Mouse (Mus musculus) limb, embryonic 14.5 days (tissue): ENCODE results near the gene Armh1. TPM values are rescaled to one million over a fixed set of nuclear protein-coding genes. Genes with fewer than 3 reads are reported as not detected.
"Not testable (repeated sequence)": the region's sequence is repeated elsewhere in the genome, so short reads cannot be mapped to it uniquely, and the experiment has no call there.

Source experiments
- ATAC-seq: fragments of 200-750 bp; cut with Nextera tagmentation; 2 replicates; pipeline ENCODE4 v1.8.0; 2017; ENCODE audit warnings: low read depth, moderate number of reproducible peaks, moderate TSS enrichment; ENCODE audit not compliant: low FRiP score
- DNase-seq: peaks from one replicate; pipeline ENCODE4 v3.0.0-alpha.2; 2015; ENCODE audit warnings: low spot score
- H3K27ac ChIP-seq: fragments of 300-500 bp; sonication (generic); replicated peaks from 2 replicates; pipeline ENCODE4 v1.5.1; 2014; ENCODE audit warnings: low read depth, mild to moderate bottlenecking, low read length, moderate library complexity, mixed read lengths
- H3K27me3 ChIP-seq: fragments of 300-500 bp; sonication (generic); 2 replicates; pipeline ENCODE4 v1.6.1; 2014; ENCODE audit warnings: low read length, mixed read lengths; ENCODE audit not compliant: control insufficient read depth, insufficient read depth
- H3K36me3 ChIP-seq: fragments of 300-500 bp; sonication (generic); 2 replicates; pipeline ENCODE4 v1.6.1; 2014; ENCODE audit warnings: mild to moderate bottlenecking, low read length, moderate library complexity, mixed read lengths; ENCODE audit not compliant: control insufficient read depth, insufficient read depth
- H3K4me1 ChIP-seq: fragments of 300-500 bp; sonication (generic); 2 replicates; pipeline ENCODE4 v1.6.1; 2014; ENCODE audit warnings: antibody characterized with exemption, low read length, mixed read lengths; ENCODE audit not compliant: control insufficient read depth, insufficient read depth
- H3K4me2 ChIP-seq: fragments of 300-500 bp; sonication (generic); replicated peaks from 2 replicates; pipeline ENCODE4 v1.6.1; 2014; ENCODE audit warnings: low read depth, mild to moderate bottlenecking, low read length, moderate library complexity; ENCODE audit not compliant: severe bottlenecking
- H3K4me3 ChIP-seq: fragments of 300-500 bp; sonication (generic); replicated peaks from 2 replicates; pipeline ENCODE4 v1.5.1; 2014; ENCODE audit warnings: low read length
- H3K9ac ChIP-seq: fragments of 300-500 bp; sonication (generic); 2 replicates; pipeline ENCODE4 v1.6.1; 2014; ENCODE audit warnings: mild to moderate bottlenecking, low read depth, low read length, moderate library complexity; ENCODE audit not compliant: severe bottlenecking
- H3K9me3 ChIP-seq: fragments of 300-500 bp; sonication (generic); 2 replicates; pipeline ENCODE4 v1.6.1; 2016; ENCODE audit warnings: low read length; ENCODE audit not compliant: control insufficient read depth
- POLR2A ChIP-seq: fragments of 200-500 bp; IDR thresholded peaks from 2 replicates; pipeline ENCODE4 v1.8.0; 2012; ENCODE audit warnings: inconsistent platforms, mild to moderate bottlenecking, moderate library complexity, borderline replicate concordance; ENCODE audit not compliant: insufficient read depth, insufficient read length; ENCODE audit errors: extremely low read depth
- WGBS: fragments of 180-500 bp; shearing (Covaris S2); extraction: QIAGEN DNeasy Blood & Tissue Kit; methylation state at CpG from one replicate; pipeline ENCODE4 v1.1.7; 2014; 5-methylcytosine and 5-hydroxymethylcytosine counted together
- polyA plus RNA-seq, 2 experiments: library from polyadenylated mRNA; depleted of rRNA in 1 of 2; stranded (reverse) in 1 of 2; unstranded in 1 of 2; fragments of >200 nt; fragmentation: Nextera tagmentation in 1 of 2; extraction: Ambion mirVana in 1 of 2; gene quantifications; 2 replicates each; pipeline versions ENCODE4 v1.2.1 to v1.2.3; 2012 to 2014

The Armh1 gene
- polyA plus RNA-seq, 2 experiments = 0.40 to 1.4 TPM

DNA sequence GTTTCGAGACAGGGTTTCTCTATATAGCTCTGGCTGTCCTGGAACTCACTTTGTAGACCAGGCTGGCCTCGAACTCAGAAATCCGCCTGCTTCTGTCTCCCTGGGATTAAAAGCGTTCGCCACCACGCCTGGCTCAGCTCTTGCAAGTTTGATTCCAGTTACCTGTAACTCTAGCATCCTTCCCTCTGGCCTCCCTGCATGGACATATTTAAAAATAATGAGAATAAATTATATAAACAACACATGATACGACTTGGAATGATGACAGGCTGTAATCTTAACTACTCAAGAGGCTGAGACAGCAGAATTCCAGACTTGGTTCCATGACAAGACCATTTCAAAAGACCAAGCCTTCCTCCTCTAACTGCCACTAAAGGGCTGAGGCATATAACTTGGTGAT, 61.3 kb downstream of the Armh1 start:
- no peak for TF ChIP-seq POLR2A
- H3K4me2 ChIP-seq = no peak overlapping the region
- H3K9me3 ChIP-seq = no peaks in the 10 kb centered on the region
- no peak overlapping the region for H3K27ac ChIP-seq
- no peak overlapping the region for H3K9ac ChIP-seq
- no peaks in the 10 kb centered on the region for H3K27me3 ChIP-seq
- H3K4me3 ChIP-seq = no peak overlapping the region
- H3K36me3 ChIP-seq = no peaks in the 10 kb centered on the region
- H3K4me1 ChIP-seq = no peaks in the 10 kb centered on the region
- 59% methylated on average over 7 of the region's 7 CpGs for WGBS
- ATAC-seq (no peak), DNase-seq (no peak)

DNA sequence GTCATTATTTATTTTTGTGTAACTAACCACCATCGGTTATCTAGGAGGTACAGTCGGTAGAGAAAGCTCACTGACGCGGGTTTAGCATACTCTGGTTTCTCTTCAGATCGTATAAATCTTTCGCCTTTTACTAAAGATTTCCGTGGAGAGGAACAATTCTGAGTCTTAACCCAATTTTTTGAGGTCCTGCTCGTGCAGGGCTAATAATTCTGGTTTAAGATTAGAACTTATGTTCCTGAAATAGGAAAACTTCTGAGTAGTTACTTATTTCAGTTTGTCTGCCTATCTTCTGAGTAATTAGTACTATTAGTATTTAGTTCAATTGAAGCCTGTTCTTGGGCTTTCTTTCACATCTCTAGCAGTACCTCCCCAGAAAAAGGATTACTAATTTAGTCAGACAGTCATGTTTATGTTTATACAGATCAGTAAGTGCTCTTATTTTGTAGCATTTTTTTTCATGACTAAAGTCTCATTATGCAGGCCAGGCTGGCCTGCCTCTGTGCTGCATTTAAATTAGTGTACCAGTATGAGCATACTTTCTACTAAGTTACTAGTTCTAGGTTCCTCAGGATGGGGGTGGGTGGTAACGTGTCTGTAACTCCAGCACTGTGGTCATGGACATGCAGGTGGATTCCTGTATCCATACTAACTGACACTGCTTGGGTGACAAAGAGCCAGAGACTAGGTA, 61.9 kb downstream of the Armh1 start:
- Histone ChIP-seq H3K4me2 (peak overlapping the region; percentile 50), H3K4me1 (no peaks in the 10 kb centered on the region), H3K27me3 (no peaks in the 10 kb centered on the region), H3K36me3 (no peaks in the 10 kb centered on the region), H3K9ac (peak overlapping the region; percentile 44), H3K4me3 (peak overlapping the region; percentile 34), H3K27ac (peak overlapping the region; percentile 71), H3K9me3 (no peaks in the 10 kb centered on the region)
- peak; percentile 90; the same call in 1 of the 2 replicates for TF ChIP-seq POLR2A
- peak; percentile 93 for ATAC-seq
- peak; percentile 88 for DNase-seq
- WGBS = under 1% methylated on average over 9 of the region's 9 CpGs

GRCm38 (mm10) chr4:117189382-117189855, 62.5 kb downstream of the Armh1 start:
- Histone ChIP-seq H3K9ac (peak overlapping the region; percentile 44), H3K4me3 (peak overlapping the region; percentile 34), H3K4me2 (peak overlapping the region; percentile 50), H3K4me1 (no peaks in the 10 kb centered on the region), H3K27ac (peak overlapping the region; percentile 71), H3K27me3 (no peaks in the 10 kb centered on the region), H3K9me3 (no peaks in the 10 kb centered on the region), H3K36me3 (no peaks in the 10 kb centered on the region)
- peak; percentile 89 for DNase-seq
- ATAC-seq = peak; percentile 77
- WGBS = 1% methylated on average over 16 of the region's 16 CpGs
- TF ChIP-seq POLR2A = no peak

- DNase-seq (no peak), ATAC-seq (no peak)
- Histone ChIP-seq H3K9me3 (no peaks in the 10 kb centered on the region), H3K27ac (peak overlapping the region; percentile 71), H3K27me3 (no peaks in the 10 kb centered on the region), H3K9ac (peak overlapping the region; percentile 44), H3K4me2 (peak overlapping the region; percentile 50), H3K4me1 (no peaks in the 10 kb centered on the region), H3K36me3 (no peaks in the 10 kb centered on the region), H3K4me3 (peak overlapping the region; percentile 34)
- no peak for TF ChIP-seq POLR2A
- WGBS = 53% methylated on average over 3 of the region's 3 CpGs
Observed at GRCm38 (mm10) chr4:117188969-117189368, 63.0 kb downstream of the Armh1 start.

GRCm38 (mm10) chr4:117182759-117183096, 69.2 kb downstream of the Armh1 start:
- 10% methylated on average over 9 of the region's 9 CpGs for WGBS
- Histone ChIP-seq H3K4me2 (peak overlapping the region; percentile 73), H3K4me3 (peak overlapping the region; percentile 63), H3K9ac (peak overlapping the region; percentile 54), H3K36me3 (peaks cover 21% of the 10 kb centered on the region)
- H3K27me3 ChIP-seq, H3K4me1 ChIP-seq, H3K27ac ChIP-seq, H3K9me3 ChIP-seq: not testable (repeated sequence)
- peak; percentile 34; the same call in 1 of the 2 replicates for ATAC-seq
- DNase-seq = peak; percentile 10
